Mouse (Mus musculus): ENCODE measurements around the gene Npas3. TPM values are rescaled to one million over a fixed set of nuclear protein-coding genes. Genes with fewer than 3 reads are reported as not detected.
A peak's percentile ranks its signal among the peaks of the same experiment; 100 is the strongest.

Npas3 gene
- polyA plus RNA-seq, 1 experiment from 2014 or later = 17.7 TPM

DNA sequence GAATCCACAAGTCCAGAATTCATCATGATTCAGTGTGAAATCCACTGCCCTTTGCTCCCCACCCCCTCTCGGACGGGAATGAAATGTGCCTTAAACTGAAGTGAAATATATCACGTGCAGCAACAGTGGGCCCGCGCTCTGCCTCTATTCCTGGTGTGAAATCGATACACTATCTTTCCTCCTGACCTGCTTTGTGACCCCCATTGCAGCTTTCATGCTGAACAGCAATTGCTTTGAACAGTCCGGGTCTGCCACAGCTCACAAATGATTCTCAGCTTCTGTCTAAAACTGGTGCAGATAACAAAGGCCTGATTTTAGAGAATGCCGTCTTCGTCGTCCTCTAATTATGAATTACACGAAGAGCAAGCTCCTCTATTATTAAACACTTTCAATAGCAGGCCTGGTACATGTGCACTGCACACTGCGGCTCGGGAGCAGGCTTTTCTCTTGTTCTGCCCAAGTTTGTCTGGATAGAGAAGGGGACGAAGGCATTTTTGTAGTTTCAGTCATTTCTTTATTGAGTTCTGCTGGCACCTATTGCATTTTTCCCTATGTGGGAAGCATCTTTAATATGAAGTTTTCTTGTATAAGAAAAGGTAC is 90.0 kb downstream of the Npas3 start:
- Histone ChIP-seq H3K4me2 (ENCODE audit: low read length) (no peak overlapping the region), H3K4me1 (replicated peaks; ENCODE audit: control insufficient read depth, insufficient read depth, low read length) (peaks cover 11% of the 10 kb centered on the region), H3K9me3 (ENCODE audit: control insufficient read depth, low read length) (no peaks in the 10 kb centered on the region), H3K27me3 (replicated peaks; ENCODE audit: control insufficient read depth, insufficient read depth, low read length) (no peaks in the 10 kb centered on the region), H3K27ac (ENCODE audit: low read length) (0 out of 2 replicates have a peak overlapping the region, but pooled peaks have one; percentile 9), H3K36me3 (ENCODE audit: control insufficient read depth, insufficient read depth) (no peaks in the 10 kb centered on the region), H3K4me3 (replicated peaks; ENCODE audit: low read length) (no peak overlapping the region), H3K9ac (replicated peaks; ENCODE audit: low read depth, low read length) (0 out of 2 replicates have a peak overlapping the region, but pooled peaks have one; percentile 13)
- peak; percentile 66 for ATAC-seq
- 19% methylated on average over 14 of the region's 14 CpGs for WGBS

DNA sequence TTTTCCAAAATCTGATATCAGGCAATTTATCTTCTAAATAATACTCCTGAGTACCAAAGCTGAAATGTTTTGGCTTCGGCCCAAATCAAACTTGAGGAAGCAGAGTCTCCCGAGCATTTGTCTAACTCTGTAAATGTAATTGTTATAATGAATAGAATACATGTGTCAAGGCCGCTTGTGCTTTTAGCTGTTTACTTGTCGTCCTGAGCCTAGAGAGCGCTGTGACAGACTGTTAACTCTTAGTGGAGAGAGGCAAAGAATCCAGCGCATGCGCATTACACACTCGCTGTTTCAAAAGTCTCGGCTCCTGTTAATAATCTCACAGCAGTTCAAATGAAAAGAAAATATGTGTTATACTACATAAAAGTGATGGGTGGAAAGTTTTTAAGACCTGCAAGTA is 94.3 kb downstream of the Npas3 start:
- H3K36me3 ChIP-seq (ENCODE audit: control insufficient read depth, insufficient read depth) = no peaks in the 10 kb centered on the region
- H3K4me2 ChIP-seq (ENCODE audit: low read length) = no peak overlapping the region
- H3K9ac ChIP-seq (replicated peaks; ENCODE audit: low read depth, low read length) = no peak overlapping the region
- H3K4me3 ChIP-seq (replicated peaks; ENCODE audit: low read length) = no peak overlapping the region
- H3K4me1 ChIP-seq (replicated peaks; ENCODE audit: control insufficient read depth, insufficient read depth, low read length) = peaks cover 11% of the 10 kb centered on the region
- no peak overlapping the region for H3K27ac ChIP-seq (ENCODE audit: low read length)
- no peaks in the 10 kb centered on the region for H3K9me3 ChIP-seq (ENCODE audit: control insufficient read depth, low read length)
- WGBS = 42% methylated on average over 9 of the region's 9 CpGs
- no peak for ATAC-seq
- no peaks in the 10 kb centered on the region for H3K27me3 ChIP-seq (replicated peaks; ENCODE audit: control insufficient read depth, insufficient read depth, low read length)

DNA sequence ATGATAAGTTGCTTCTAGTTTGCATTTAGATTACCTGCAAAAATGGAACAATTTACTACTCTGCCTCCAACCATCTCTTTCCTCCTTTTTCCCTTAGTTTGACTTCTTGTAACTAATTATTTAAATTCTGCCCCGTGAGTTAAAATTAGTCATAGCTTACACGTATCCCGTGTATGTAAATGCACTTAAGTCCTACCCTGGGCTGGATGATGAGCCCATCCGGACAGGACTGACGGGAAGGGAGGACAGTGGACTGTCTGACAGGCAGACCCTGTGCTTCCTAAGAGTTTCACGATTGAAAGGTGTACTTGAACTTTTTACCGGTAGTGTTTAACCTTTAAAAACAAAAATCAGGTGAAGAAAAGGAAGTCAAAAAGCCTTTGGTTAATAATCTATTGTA is 103.4 kb downstream of the Npas3 start:
- no peak overlapping the region for H3K4me2 ChIP-seq (ENCODE audit: low read length)
- no peaks in the 10 kb centered on the region for H3K27me3 ChIP-seq (replicated peaks; ENCODE audit: control insufficient read depth, insufficient read depth, low read length)
- H3K27ac ChIP-seq (ENCODE audit: low read length) = no peak overlapping the region
- no peak for ATAC-seq
- WGBS = 73% methylated on average over 7 of the region's 7 CpGs
- H3K4me3 ChIP-seq (replicated peaks; ENCODE audit: low read length) = no peak overlapping the region
- H3K9me3 ChIP-seq (ENCODE audit: control insufficient read depth, low read length) = no peaks in the 10 kb centered on the region
- H3K9ac ChIP-seq (replicated peaks; ENCODE audit: low read depth, low read length) = no peak overlapping the region
- H3K36me3 ChIP-seq (ENCODE audit: control insufficient read depth, insufficient read depth) = no peaks in the 10 kb centered on the region
- no peaks in the 10 kb centered on the region for H3K4me1 ChIP-seq (replicated peaks; ENCODE audit: control insufficient read depth, insufficient read depth, low read length)

DNA sequence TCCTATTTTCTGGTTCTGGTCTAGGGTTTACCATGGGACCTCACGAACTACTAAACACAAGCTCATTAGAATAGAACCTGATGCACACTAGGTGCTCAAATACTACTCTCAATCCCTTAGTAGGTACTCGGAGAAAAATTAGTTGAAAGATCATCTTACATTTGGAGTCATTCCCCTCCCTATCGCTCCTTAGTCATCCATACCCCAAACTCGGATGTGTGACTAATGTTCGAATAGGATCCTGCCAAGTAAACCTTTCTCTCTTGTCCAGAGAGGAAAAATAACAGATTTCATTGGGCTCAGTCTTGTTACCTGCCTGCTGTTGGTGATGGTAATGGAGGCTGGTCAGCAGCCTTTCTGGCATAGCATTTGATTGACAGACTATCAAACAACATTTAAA is 117.3 kb downstream of the Npas3 start:
- H3K9ac ChIP-seq (replicated peaks; ENCODE audit: low read depth, low read length) = no peak overlapping the region

GRCm38 (mm10) chr12:53384851-53385250 is 136.4 kb downstream of the Npas3 start:
- Histone ChIP-seq H3K4me3 (replicated peaks; ENCODE audit: low read length) (no peak overlapping the region), H3K27ac (ENCODE audit: low read length) (no peak overlapping the region), H3K4me2 (ENCODE audit: low read length) (no peak overlapping the region), H3K36me3 (ENCODE audit: control insufficient read depth, insufficient read depth) (no peaks in the 10 kb centered on the region), H3K9me3 (ENCODE audit: control insufficient read depth, low read length) (no peaks in the 10 kb centered on the region), H3K27me3 (replicated peaks; ENCODE audit: control insufficient read depth, insufficient read depth, low read length) (no peaks in the 10 kb centered on the region), H3K9ac (replicated peaks; ENCODE audit: low read depth, low read length) (no peak overlapping the region), H3K4me1 (replicated peaks; ENCODE audit: control insufficient read depth, insufficient read depth, low read length) (no peaks in the 10 kb centered on the region)
- ATAC-seq = no peak
- 39% methylated on average over 8 of the region's 8 CpGs for WGBS

More for the DNA sequence above, 117.3 kb downstream of the Npas3 start:
- H3K4me3 ChIP-seq (replicated peaks; ENCODE audit: low read length) = no peak overlapping the region
- H3K36me3 ChIP-seq (ENCODE audit: control insufficient read depth, insufficient read depth) = no peaks in the 10 kb centered on the region
- ATAC-seq = no peak
- H3K4me1 ChIP-seq (replicated peaks; ENCODE audit: control insufficient read depth, insufficient read depth, low read length) = no peaks in the 10 kb centered on the region; the same call in 1 of the 2 replicates
- H3K27me3 ChIP-seq (replicated peaks; ENCODE audit: control insufficient read depth, insufficient read depth, low read length) = no peaks in the 10 kb centered on the region
- no peaks in the 10 kb centered on the region for H3K9me3 ChIP-seq (ENCODE audit: control insufficient read depth, low read length)
- no peak overlapping the region for H3K27ac ChIP-seq (ENCODE audit: low read length)
- no peak overlapping the region for H3K4me2 ChIP-seq (ENCODE audit: low read length)
- 96% methylated on average over 5 of the region's 5 CpGs for WGBS

DNA sequence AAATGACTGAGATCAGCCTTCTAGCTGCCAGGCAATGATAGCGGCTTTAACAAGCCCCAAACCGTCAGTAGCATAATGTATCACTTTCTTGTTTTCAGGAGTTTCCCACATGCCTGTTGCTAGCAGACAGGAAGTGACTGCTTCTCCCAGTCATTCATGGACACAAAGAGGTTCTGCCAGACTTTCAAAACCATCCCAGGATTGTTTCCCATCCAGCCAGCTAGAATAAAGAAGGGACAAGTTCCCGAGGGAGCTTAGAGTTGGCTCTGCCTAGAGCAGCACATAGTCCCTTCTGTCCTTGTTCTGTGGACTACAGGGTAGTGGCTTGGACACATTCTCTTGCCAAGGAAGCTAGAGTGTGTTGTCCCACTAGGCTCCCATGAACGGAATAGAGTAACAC is 157.4 kb downstream of the Npas3 start:
- 40% methylated on average over 4 of the region's 4 CpGs for WGBS
- no peak overlapping the region for H3K4me3 ChIP-seq (replicated peaks; ENCODE audit: low read length)
- no peak overlapping the region for H3K4me2 ChIP-seq (ENCODE audit: low read length)
- no peak overlapping the region for H3K27ac ChIP-seq (ENCODE audit: low read length)
- H3K27me3 ChIP-seq (replicated peaks; ENCODE audit: control insufficient read depth, insufficient read depth, low read length) = no peaks in the 10 kb centered on the region
- no peaks in the 10 kb centered on the region for H3K9me3 ChIP-seq (ENCODE audit: control insufficient read depth, low read length)
- no peaks in the 10 kb centered on the region for H3K36me3 ChIP-seq (ENCODE audit: control insufficient read depth, insufficient read depth)
- no peaks in the 10 kb centered on the region; the same call in 1 of the 2 replicates for H3K4me1 ChIP-seq (replicated peaks; ENCODE audit: control insufficient read depth, insufficient read depth, low read length)
- ATAC-seq = peak; percentile 33; the same call in 1 of the 2 replicates
- no peak overlapping the region for H3K9ac ChIP-seq (replicated peaks; ENCODE audit: low read depth, low read length)

DNA sequence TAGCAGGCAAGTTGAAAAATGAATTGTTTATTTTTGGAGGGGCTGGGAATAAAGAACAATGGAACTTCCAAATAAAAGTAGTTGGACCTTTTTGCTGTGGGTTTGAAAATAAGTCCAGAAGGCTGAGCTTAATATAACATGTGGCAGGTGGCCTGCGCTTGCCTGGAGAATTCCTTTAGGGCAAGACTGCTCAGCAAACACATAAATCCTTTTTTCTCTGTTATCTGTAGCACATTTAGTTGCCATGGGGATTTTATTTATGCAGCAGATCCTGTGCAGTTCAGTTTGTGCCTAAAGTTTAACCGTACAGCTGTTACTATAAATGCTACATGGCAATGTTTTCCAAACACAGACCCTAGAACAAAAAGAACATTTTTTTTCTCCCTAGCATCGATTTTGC is 159.3 kb downstream of the Npas3 start:
- 44% methylated on average over 3 of the region's 3 CpGs for WGBS
- Histone ChIP-seq H3K36me3 (ENCODE audit: control insufficient read depth, insufficient read depth) (no peaks in the 10 kb centered on the region), H3K9ac (replicated peaks; ENCODE audit: low read depth, low read length) (no peak overlapping the region), H3K27ac (ENCODE audit: low read length) (no peak overlapping the region), H3K9me3 (ENCODE audit: control insufficient read depth, low read length) (no peaks in the 10 kb centered on the region), H3K4me3 (replicated peaks; ENCODE audit: low read length) (no peak overlapping the region), H3K4me2 (ENCODE audit: low read length) (no peak overlapping the region), H3K27me3 (replicated peaks; ENCODE audit: control insufficient read depth, insufficient read depth, low read length) (no peaks in the 10 kb centered on the region), H3K4me1 (replicated peaks; ENCODE audit: control insufficient read depth, insufficient read depth, low read length) (no peaks in the 10 kb centered on the region; the same call in 1 of the 2 replicates)
- no peak; the same call in 1 of the 2 replicates for ATAC-seq

- 91% methylated on average over 4 of the region's 4 CpGs for WGBS
- Histone ChIP-seq H3K9me3 (ENCODE audit: control insufficient read depth, low read length) (no peaks in the 10 kb centered on the region), H3K27me3 (replicated peaks; ENCODE audit: control insufficient read depth, insufficient read depth, low read length) (no peaks in the 10 kb centered on the region), H3K4me3 (replicated peaks; ENCODE audit: low read length) (no peak overlapping the region), H3K36me3 (ENCODE audit: control insufficient read depth, insufficient read depth) (no peaks in the 10 kb centered on the region), H3K4me1 (replicated peaks; ENCODE audit: control insufficient read depth, insufficient read depth, low read length) (no peaks in the 10 kb centered on the region; the same call in 1 of the 2 replicates), H3K4me2 (ENCODE audit: low read length) (no peak overlapping the region), H3K27ac (ENCODE audit: low read length) (no peak overlapping the region), H3K9ac (replicated peaks; ENCODE audit: low read depth, low read length) (no peak overlapping the region)
- no peak for ATAC-seq
Observed at GRCm38 (mm10) chr12:53409711-53410110, 161.2 kb downstream of the Npas3 start.

DNA sequence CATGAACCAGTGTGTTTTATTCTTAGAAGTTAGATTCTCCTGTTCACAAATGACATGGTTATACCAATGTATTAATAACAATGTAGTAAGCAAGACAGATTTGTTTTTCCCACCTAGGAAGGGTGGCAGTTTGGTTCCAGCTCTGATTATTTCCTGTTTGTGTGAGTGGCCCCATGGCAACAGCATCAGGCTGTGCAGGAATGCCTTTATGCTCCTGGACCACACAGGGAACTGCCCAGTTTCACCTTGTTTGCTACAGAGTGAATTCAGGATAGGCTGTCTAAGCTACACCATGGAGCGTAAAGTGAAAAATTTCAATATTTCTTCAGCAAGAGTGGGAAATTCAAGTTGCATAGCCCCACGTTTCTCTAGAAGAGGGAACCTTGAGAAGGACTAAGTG is 162.2 kb downstream of the Npas3 start:
- 62% methylated on average over 2 of the region's 2 CpGs for WGBS
- no peaks in the 10 kb centered on the region; the same call in 1 of the 2 replicates for H3K4me1 ChIP-seq (replicated peaks; ENCODE audit: control insufficient read depth, insufficient read depth, low read length)
- no peaks in the 10 kb centered on the region for H3K9me3 ChIP-seq (ENCODE audit: control insufficient read depth, low read length)
- H3K27me3 ChIP-seq (replicated peaks; ENCODE audit: control insufficient read depth, insufficient read depth, low read length) = no peaks in the 10 kb centered on the region
- H3K4me3 ChIP-seq (replicated peaks; ENCODE audit: low read length) = no peak overlapping the region
- H3K4me2 ChIP-seq (ENCODE audit: low read length) = no peak overlapping the region
- no peak overlapping the region for H3K9ac ChIP-seq (replicated peaks; ENCODE audit: low read depth, low read length)
- no peak overlapping the region for H3K27ac ChIP-seq (ENCODE audit: low read length)
- no peak for ATAC-seq
- H3K36me3 ChIP-seq (ENCODE audit: control insufficient read depth, insufficient read depth) = no peaks in the 10 kb centered on the region

- 46% methylated on average over 4 of the region's 4 CpGs for WGBS
- no peak for ATAC-seq
- H3K9me3 ChIP-seq (ENCODE audit: control insufficient read depth, low read length) = no peaks in the 10 kb centered on the region
- H3K27me3 ChIP-seq (replicated peaks; ENCODE audit: control insufficient read depth, insufficient read depth, low read length) = no peaks in the 10 kb centered on the region
- H3K9ac ChIP-seq (replicated peaks; ENCODE audit: low read depth, low read length) = no peak overlapping the region
- H3K4me1 ChIP-seq (replicated peaks; ENCODE audit: control insufficient read depth, insufficient read depth, low read length) = 0 out of 2 replicates have a peak, but pooled peaks cover 2% of the 10 kb centered on the region
- H3K36me3 ChIP-seq (ENCODE audit: control insufficient read depth, insufficient read depth) = no peaks in the 10 kb centered on the region
- H3K4me3 ChIP-seq (replicated peaks; ENCODE audit: low read length) = no peak overlapping the region
- H3K4me2 ChIP-seq (ENCODE audit: low read length) = no peak overlapping the region
- H3K27ac ChIP-seq (ENCODE audit: low read length) = no peak overlapping the region
Observed at GRCm38 (mm10) chr12:53416096-53416495, 167.6 kb downstream of the Npas3 start.

Data from forebrain, embryonic 16.5 days (tissue).